Mouse (Mus musculus) C2C12 (cell line): ENCODE data around the gene Cp.

Source experiments
- CEBPB ChIP-seq: IDR thresholded peaks from one replicate; pipeline ENCODE4 v1.6.1; 2011; ENCODE audit warnings: low read depth, mild to moderate bottlenecking, control low read depth, moderate library complexity
- CTCF ChIP-seq: IDR thresholded peaks from one replicate; pipeline ENCODE4 v1.5.1; 2011; ENCODE audit not compliant: control insufficient read depth, insufficient read depth, insufficient read length
- FOSL1 ChIP-seq: IDR thresholded peaks from one replicate; pipeline ENCODE4 v1.8.0; 2011; ENCODE audit warnings: mild to moderate bottlenecking, low read length; ENCODE audit not compliant: poor library complexity, insufficient read depth, severe bottlenecking
- MAX ChIP-seq: IDR thresholded peaks from one replicate; pipeline ENCODE4 v1.6.1; 2011; ENCODE audit warnings: mild to moderate bottlenecking, control low read depth
- MYOD1 ChIP-seq: IDR thresholded peaks from one replicate; pipeline ENCODE4 v1.6.1; 2011; ENCODE audit warnings: low read depth; ENCODE audit not compliant: control insufficient read depth, insufficient read length
- MYOG ChIP-seq: IDR thresholded peaks from one replicate; pipeline ENCODE4 v1.6.1; 2011; ENCODE audit not compliant: control insufficient read depth, insufficient read length; ENCODE audit errors: extremely low read depth
- USF1 ChIP-seq: IDR thresholded peaks from one replicate; pipeline ENCODE4 v1.6.1; 2011; ENCODE audit warnings: low read depth, mild to moderate bottlenecking, control low read depth, moderate library complexity

DNA sequence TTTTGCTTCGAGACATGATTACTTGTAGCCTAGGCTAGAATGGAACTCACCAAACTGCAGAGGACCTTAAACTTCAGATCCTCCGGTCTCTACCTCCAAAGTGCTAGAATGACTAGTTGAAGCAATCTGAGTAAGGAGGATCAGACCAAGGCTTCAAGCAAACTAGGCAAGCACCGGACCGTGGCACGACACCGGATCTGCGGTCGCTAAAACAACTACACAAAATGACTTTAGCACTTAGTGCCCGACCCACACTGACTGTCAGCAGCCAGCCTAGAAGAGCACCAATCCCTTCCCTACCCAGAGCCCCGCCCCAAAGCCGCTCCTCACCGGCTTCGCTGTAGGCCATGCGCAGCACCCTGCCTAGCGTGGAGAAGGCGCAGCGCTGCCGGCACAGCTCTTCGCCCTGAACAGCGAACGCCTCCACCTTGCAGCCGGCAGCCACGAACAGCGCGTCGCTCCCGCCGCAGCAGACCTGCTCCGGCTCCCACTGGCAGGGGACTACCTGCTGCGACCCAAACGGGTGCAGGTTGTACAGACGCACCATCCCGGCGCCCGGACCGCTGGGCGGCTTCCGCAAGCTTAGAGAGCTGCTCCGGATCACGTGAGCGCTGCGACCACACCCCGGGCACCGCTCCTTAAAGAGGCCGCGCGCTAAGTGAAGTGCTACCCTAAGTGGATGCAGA lies 78.0 kb downstream of the Cp start, which contains the start of gene Hps3:
- TF ChIP-seq CTCF (no peak), MYOD1 (no peak), USF1 (peak; percentile 98), MAX (peak; percentile 38), CEBPB (no peak), MYOG (no peak), FOSL1 (no peak)
